Mouse (Mus musculus): ENCODE measurements around the gene Rims1. TPM values are rescaled to one million over a fixed set of nuclear protein-coding genes. Genes with fewer than 3 reads are reported as not detected.

Gene Rims1
- polyA plus RNA-seq (2015; fragmentation: Nextera tagmentation; extraction: Ambion mirVana) = 0.74 and 1.5 TPM in 2 replicates

DNA sequence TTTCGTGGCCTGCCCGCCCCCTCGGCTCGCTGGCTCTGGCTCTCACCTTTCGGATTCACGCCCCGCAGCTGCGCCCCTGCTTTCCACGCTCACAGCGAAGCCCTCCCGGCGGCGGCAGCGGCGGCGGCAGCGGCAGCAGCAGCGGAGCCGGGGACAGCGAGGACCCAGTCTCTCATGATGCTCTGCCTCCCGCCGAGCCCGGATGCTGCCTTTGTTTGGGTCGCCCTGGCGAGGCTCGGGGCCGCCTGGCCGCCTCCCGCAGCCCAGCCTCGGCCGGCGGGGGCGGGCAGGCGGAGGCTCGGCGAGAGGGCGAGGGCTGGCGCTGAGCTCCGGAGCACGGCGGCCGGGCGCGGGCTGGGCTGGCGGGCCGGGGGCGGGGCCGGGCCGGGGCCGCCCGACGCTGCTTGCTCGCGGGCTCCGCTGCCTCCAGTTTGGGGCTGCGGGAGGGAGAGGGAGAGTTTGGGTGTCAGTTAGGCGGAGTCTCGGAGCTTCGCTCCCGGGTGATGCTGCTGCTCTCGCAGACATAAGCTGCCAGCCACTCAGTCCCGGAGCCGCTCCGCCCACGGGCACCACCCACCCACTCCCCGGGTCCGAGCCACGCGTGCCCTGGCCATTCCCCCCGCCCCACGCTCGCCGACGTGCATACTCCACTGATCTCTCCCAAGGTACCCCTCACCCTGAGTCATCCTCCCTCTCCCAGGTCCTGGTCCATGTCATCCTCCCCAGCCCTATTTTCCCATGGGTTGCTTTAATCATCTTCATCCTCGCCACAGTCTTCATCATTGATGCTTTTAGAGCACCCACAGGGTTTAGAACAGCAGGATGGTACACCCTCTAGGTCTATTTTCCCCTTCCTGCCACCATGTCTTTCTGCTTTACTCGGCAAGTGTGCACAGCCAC, at the start of gene Rims1:
Rims1 (minus strand) TSS at position 269 of the 900 bp plus-strand sequence.
- peak within 1 kb of the TSS; percentile 94 for H3K4me2 ChIP-seq
- H3K4me1 ChIP-seq = peaks cover 12% of the 10 kb centered on the region
- no peak within 1 kb of the TSS for H3K27ac ChIP-seq
- no peaks in the 10 kb centered on the region for H3K9me3 ChIP-seq
- no peaks in the 10 kb centered on the region for H3K36me3 ChIP-seq
- peak within 1 kb of the TSS; percentile 59 for H3K4me3 ChIP-seq
- H3K9ac ChIP-seq = peak within 1 kb of the TSS; percentile 44
- peak; percentile 81 for ATAC-seq (ENCODE audit: insufficient number of reproducible peaks, low FRiP score, low TSS enrichment, low read depth)
- 1% methylated on average over 54 of the region's 76 CpGs for WGBS
- H3K27me3 ChIP-seq = peaks cover 24% of the 10 kb centered on the region

DNA sequence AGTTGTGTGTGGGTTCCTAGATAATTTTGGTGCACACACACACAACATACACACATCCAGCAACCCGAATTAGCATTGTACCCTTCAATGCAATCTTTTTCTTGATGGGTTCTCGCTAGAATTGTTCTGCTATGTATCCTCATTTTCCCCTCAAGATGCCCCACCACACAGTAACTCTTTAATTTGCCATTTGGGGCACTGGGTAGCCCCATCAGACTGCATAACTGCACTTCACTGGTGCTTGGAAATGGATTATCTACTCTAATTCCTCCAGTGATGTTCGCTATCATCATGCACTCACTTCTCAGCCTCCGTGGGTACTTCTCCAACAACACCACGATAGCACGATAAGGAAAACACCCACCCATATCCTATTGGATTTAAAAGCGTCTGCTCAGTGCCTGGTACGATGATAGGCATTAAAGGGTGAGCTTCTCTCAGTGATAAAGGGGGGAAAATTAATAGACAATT, 867 bp upstream of the Rims1 start:
- Histone ChIP-seq H3K27ac (no peak overlapping the region), H3K9ac (no peak overlapping the region), H3K4me2 (peak overlapping the region; percentile 94), H3K4me3 (peak overlapping the region; percentile 59), H3K36me3 (no peaks in the 10 kb centered on the region), H3K9me3 (no peaks in the 10 kb centered on the region), H3K27me3 (peaks cover 24% of the 10 kb centered on the region), H3K4me1 (peaks cover 12% of the 10 kb centered on the region)
- ATAC-seq (ENCODE audit: insufficient number of reproducible peaks, low FRiP score, low TSS enrichment, low read depth) = no peak
- 28% methylated on average over 8 of the region's 8 CpGs for WGBS

DNA sequence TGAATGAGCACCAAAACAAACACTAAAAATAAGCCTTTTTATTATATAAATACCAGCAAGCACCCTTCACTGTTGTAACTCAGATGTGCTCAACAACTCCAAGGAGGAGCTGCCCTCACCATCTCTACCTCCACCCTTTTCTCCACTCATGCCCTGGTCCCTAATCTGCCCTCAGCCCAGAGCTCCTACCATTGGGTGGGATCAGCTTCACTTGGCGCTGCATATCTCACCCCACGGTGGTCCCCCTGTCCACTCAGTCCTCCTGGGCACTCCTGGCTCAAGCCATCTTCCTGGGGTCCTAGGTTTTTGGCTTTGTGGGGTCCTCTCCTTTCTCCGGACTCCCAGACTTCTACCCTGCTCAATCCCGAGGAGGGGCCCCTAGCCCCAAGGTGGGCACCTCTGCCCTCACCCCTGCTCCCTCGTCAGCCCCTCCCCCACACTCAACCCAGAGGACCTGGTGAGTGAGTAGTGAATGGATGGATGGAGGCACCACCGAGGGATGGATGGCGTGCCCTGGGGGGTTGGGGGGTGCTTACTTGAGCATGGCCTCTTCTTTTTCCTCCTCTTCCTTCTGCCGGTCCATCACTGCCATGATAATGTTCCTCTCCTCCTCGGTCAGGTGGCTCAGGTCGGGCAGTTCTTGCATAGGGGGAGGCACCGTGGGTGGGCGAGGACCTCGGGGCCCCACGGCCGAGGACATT, 619 bp downstream of the Rims1 start:
- 4% methylated on average over 15 of the region's 15 CpGs for WGBS

DNA sequence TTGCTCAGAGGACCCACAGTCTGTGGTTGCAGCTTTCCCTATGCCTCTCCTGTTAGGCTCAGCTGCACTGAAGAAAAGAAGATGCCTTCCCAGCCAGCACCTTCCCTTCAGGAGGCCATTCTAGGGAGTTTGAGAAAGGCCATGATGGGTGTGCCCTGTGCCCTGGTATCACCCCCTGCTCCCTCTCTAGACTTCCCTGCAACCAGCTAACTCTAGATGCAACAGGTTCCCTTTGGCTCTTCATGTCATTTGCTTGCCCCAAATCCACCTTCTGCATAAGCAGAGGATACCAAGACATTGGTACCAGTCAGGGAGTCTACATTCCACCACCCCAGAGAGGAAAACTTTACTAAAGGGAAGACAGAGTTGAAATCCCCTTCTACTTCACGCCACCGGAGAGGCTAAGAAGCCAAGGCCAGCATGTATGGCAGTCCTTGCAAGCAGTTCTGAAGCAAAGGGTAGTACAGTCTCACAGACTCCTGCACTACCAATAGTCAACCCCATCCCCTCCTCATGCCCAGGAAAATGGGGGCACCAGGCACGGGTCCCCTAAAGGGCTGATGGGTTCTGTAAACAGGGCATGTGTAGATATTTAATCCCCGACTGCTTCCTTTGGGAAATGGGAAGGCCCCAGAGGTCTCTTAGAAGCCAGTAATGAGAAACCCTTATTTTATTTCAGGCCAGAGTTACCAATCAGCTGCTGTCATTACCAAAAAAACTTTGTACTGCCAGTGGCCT, 1.5 kb downstream of the Rims1 start:
- peaks cover 12% of the 10 kb centered on the region for H3K4me1 ChIP-seq
- no peak overlapping the region for H3K4me3 ChIP-seq
- no peak overlapping the region for H3K27ac ChIP-seq
- WGBS = 63% methylated on average over 4 of the region's 4 CpGs
- H3K9me3 ChIP-seq = no peaks in the 10 kb centered on the region
- H3K36me3 ChIP-seq = no peaks in the 10 kb centered on the region
- H3K4me2 ChIP-seq = no peak overlapping the region
- no peak overlapping the region for H3K9ac ChIP-seq
- ATAC-seq (ENCODE audit: insufficient number of reproducible peaks, low FRiP score, low TSS enrichment, low read depth) = no peak
- peaks cover 24% of the 10 kb centered on the region for H3K27me3 ChIP-seq

More for the DNA sequence above, 619 bp downstream of the Rims1 start:
- H3K4me3 ChIP-seq = peak overlapping the region; percentile 59
- H3K36me3 ChIP-seq = no peaks in the 10 kb centered on the region
- H3K27me3 ChIP-seq = peaks cover 24% of the 10 kb centered on the region
- H3K4me2 ChIP-seq = peak overlapping the region; percentile 94
- ATAC-seq (ENCODE audit: insufficient number of reproducible peaks, low FRiP score, low TSS enrichment, low read depth) = peak; percentile 59; the same call in 1 of the 2 replicates
- H3K9me3 ChIP-seq = no peaks in the 10 kb centered on the region
- H3K4me1 ChIP-seq = peaks cover 12% of the 10 kb centered on the region
- H3K27ac ChIP-seq = no peak overlapping the region
- peak overlapping the region; percentile 44 for H3K9ac ChIP-seq

DNA sequence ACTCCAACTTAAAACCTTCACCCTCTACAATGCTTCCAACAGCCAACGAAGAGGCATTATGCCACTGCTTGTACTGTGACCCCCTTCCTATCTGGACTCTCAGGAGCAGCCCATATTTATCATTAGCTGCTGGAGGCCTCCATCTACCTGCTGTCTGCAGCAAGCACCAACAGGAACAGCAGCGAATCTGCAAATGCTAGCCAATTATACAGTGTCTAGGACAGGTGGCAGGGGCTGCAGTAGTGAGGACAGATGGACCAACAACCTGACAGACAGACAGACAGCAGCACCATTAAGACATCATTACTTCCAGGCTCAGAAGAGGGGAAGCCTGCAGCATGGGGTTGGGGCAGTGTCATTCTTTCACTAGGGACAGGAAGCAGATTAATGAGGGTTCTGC, 2.3 kb downstream of the Rims1 start:
- Histone ChIP-seq H3K9me3 (no peaks in the 10 kb centered on the region), H3K9ac (no peak overlapping the region)
- WGBS = 80% methylated on average over 2 of the region's 2 CpGs

DNA sequence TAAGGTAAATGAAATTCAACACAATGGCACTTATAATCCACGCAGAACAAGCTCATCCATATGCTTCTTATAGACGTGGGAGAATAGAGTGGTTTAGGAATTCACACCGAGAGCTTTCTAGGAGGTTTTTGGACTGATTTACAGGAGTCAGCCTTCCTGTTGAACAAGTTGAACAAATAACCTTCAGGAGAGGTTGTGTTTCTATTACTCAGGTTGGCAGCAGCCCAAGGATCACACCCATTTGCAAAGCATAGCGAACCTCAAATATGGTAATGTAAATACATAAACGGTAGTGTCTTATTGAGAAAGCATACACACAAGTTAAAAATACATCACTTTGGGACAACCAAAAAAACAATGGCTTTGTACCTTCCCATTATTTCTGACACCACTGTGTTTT, 5.5 kb downstream of the Rims1 start:
- Histone ChIP-seq H3K36me3 (no peaks in the 10 kb centered on the region), H3K9ac (no peak overlapping the region), H3K4me2 (no peak overlapping the region), H3K27me3 (peaks cover 9% of the 10 kb centered on the region; the same call in 1 of the 2 replicates), H3K9me3 (no peaks in the 10 kb centered on the region), H3K4me1 (peaks cover 3% of the 10 kb centered on the region), H3K4me3 (no peak overlapping the region), H3K27ac (no peak overlapping the region)
- no peak for ATAC-seq (ENCODE audit: insufficient number of reproducible peaks, low FRiP score, low TSS enrichment, low read depth)
- WGBS = 63% methylated on average over 5 of the region's 5 CpGs

More for the DNA sequence above, 2.3 kb downstream of the Rims1 start:
- Histone ChIP-seq H3K4me2 (no peak overlapping the region), H3K4me1 (peaks cover 12% of the 10 kb centered on the region), H3K27me3 (peaks cover 24% of the 10 kb centered on the region), H3K4me3 (no peak overlapping the region), H3K36me3 (no peaks in the 10 kb centered on the region), H3K27ac (no peak overlapping the region)
- ATAC-seq (ENCODE audit: insufficient number of reproducible peaks, low FRiP score, low TSS enrichment, low read depth) = no peak

DNA sequence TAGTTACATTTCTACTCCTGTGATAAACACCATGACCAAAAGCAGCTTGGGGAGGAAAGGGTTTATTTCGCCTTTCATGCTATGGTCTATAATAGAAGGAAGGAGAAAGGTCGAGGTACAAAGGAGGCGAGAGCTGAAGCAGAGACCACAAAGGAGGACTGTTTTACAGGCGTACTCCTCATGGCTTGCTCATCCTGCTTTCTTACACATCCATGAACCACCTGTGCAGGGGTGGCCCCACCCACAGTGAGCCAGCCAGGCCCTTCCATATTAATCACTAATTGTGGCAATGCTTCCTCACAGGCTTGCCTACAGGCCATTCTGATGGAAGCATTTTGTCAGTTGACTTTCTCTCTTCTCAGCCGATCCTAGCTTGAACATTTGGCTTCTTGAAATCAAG, 8.7 kb downstream of the Rims1 start:
- ATAC-seq (ENCODE audit: insufficient number of reproducible peaks, low FRiP score, low TSS enrichment, low read depth) = no peak
- H3K9me3 ChIP-seq = no peaks in the 10 kb centered on the region
- H3K27ac ChIP-seq = no peak overlapping the region
- H3K36me3 ChIP-seq = no peaks in the 10 kb centered on the region
- H3K4me1 ChIP-seq = no peaks in the 10 kb centered on the region
- no peak overlapping the region for H3K4me2 ChIP-seq
- H3K27me3 ChIP-seq = no peaks in the 10 kb centered on the region
- no peak overlapping the region for H3K9ac ChIP-seq
- WGBS = 69% methylated on average over 5 of the region's 5 CpGs
- H3K4me3 ChIP-seq = no peak overlapping the region

DNA sequence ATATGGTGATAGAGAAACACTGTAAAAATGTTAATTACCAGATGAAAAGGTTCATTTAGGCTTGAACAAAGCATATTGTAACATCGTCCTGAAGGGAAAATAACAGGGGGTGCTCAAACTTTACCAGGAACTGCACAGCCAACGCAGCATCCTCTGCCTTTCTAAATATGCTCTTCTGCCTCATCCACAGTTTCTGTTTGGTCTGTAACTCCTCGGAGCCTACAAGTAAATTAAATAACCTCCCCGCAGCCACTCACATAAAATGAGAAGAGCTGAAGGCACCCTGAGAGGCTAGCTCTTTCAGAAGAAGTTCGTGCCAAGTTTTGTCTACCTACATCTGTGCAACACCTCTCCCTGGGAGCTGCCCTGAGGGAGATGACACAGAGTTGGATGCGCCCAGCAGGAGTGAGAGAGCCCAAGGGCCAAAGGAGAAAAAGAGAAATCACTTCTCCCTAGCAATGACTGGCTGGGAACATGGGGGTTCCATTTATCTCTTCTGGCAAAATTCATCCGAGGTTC, 16.3 kb downstream of the Rims1 start:
- no peak overlapping the region for H3K4me2 ChIP-seq
- no peaks in the 10 kb centered on the region for H3K4me1 ChIP-seq
- no peaks in the 10 kb centered on the region for H3K9me3 ChIP-seq
- no peak overlapping the region for H3K27ac ChIP-seq
- H3K4me3 ChIP-seq = no peak overlapping the region
- H3K36me3 ChIP-seq = no peaks in the 10 kb centered on the region
- H3K27me3 ChIP-seq = no peaks in the 10 kb centered on the region
- no peak overlapping the region for H3K9ac ChIP-seq
- WGBS = 37% methylated on average over 7 of the region's 7 CpGs
- no peak for ATAC-seq (ENCODE audit: insufficient number of reproducible peaks, low FRiP score, low TSS enrichment, low read depth)

DNA sequence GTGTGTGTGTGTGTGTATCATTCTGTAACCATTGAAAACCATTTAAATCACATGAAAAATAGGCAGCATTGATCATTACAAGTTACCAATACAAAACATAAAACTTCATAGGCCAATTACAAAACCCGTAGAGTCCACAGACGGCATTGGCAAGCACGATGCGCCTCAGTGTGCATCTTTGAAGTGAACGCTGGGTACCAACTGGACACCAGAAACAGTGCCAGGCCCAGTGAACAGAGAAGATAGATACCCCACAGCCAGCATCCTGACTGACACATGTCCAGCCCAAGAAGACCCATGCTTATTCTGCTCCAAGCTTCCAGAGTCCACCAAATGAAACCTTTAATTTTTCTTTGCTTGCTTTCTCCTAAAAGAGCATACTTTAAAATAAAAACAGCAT, 18.2 kb downstream of the Rims1 start:
- ATAC-seq (ENCODE audit: insufficient number of reproducible peaks, low FRiP score, low TSS enrichment, low read depth) = no peak
- Histone ChIP-seq H3K4me3 (no peak overlapping the region), H3K4me1 (no peaks in the 10 kb centered on the region), H3K27me3 (no peaks in the 10 kb centered on the region), H3K36me3 (no peaks in the 10 kb centered on the region), H3K9ac (no peak overlapping the region), H3K4me2 (no peak overlapping the region), H3K9me3 (no peaks in the 10 kb centered on the region), H3K27ac (no peak overlapping the region)
- WGBS = 88% methylated on average over 5 of the region's 5 CpGs

DNA sequence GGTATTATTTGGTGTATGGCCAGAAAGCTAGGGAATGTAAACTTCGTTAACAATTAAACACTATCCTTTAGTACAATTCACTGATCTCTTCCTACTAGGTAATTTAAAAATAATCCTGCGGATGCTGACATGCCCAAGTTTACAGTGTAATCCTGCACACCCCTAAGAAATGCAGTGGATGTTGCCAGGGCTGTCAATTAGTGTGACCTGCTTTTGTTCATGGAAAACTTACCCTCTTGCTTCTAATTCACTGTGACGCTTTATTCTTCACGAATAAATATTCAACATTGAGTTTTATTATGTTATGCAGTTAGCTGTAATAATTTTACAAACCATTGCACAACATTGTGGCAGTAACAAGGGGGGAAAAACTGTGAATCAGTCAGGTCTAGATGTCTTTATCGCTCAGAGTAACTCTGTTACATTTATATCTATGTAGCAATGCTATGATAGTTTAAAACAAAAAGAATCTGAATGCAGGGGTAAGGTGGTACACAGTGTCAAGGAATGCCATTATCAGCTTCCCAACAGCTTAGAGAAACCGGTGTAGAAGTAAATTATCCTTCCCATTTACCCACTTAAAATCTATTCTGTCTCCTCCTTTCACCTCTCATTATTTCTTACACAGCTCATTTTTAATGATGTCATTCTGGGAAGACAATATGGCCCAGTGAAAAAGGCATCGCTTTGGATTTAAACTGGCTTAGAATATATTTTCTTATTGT, 35.1 kb downstream of the Rims1 start:
- no peaks in the 10 kb centered on the region for H3K9me3 ChIP-seq
- ATAC-seq (ENCODE audit: insufficient number of reproducible peaks, low FRiP score, low TSS enrichment, low read depth) = no peak
- 77% methylated on average over 7 of the region's 7 CpGs for WGBS
- no peak overlapping the region for H3K4me2 ChIP-seq
- H3K9ac ChIP-seq = no peak overlapping the region
- H3K4me3 ChIP-seq = no peak overlapping the region
- H3K27ac ChIP-seq = no peak overlapping the region
- no peaks in the 10 kb centered on the region for H3K27me3 ChIP-seq
- H3K4me1 ChIP-seq = no peaks in the 10 kb centered on the region
- no peaks in the 10 kb centered on the region for H3K36me3 ChIP-seq

DNA sequence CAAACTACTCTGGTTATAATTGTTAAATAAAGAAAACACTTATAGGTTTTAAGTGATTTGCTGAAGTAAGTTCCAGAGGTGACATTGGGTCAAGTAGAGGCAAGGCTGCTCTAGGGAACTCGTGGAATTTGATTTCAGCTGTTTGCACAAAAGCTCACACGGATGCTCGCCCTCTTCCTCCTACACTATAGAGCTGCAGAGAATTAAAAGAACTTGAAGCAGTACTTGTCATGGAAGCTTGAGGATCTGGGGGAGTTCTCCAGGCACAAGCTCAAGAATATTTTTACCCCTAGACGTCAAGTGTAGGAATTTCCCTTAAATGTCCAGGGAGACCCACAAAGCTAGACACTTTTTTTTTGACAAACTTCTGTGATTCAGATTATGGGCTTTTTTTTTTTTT, 42.4 kb downstream of the Rims1 start:
- H3K27ac ChIP-seq = no peak overlapping the region
- ATAC-seq (ENCODE audit: insufficient number of reproducible peaks, low FRiP score, low TSS enrichment, low read depth) = no peak
- 74% methylated on average over 4 of the region's 4 CpGs for WGBS

More for the DNA sequence above, 42.4 kb downstream of the Rims1 start:
- no peak overlapping the region for H3K9ac ChIP-seq
- no peak overlapping the region for H3K4me2 ChIP-seq
- no peaks in the 10 kb centered on the region for H3K27me3 ChIP-seq
- no peak overlapping the region for H3K4me3 ChIP-seq
- no peaks in the 10 kb centered on the region for H3K4me1 ChIP-seq
- no peaks in the 10 kb centered on the region for H3K9me3 ChIP-seq
- H3K36me3 ChIP-seq = no peaks in the 10 kb centered on the region

All from limb, embryonic 15.5 days (tissue).